Mouse (Mus musculus): Measurements from ENCODE around the gene Frmd4a. TPM values are rescaled to one million over a fixed set of nuclear protein-coding genes. Genes with fewer than 3 reads are reported as not detected.

Gene Frmd4a
- polyA plus RNA-seq, 1 experiment from 2014 or later: 17.7 TPM

DNA sequence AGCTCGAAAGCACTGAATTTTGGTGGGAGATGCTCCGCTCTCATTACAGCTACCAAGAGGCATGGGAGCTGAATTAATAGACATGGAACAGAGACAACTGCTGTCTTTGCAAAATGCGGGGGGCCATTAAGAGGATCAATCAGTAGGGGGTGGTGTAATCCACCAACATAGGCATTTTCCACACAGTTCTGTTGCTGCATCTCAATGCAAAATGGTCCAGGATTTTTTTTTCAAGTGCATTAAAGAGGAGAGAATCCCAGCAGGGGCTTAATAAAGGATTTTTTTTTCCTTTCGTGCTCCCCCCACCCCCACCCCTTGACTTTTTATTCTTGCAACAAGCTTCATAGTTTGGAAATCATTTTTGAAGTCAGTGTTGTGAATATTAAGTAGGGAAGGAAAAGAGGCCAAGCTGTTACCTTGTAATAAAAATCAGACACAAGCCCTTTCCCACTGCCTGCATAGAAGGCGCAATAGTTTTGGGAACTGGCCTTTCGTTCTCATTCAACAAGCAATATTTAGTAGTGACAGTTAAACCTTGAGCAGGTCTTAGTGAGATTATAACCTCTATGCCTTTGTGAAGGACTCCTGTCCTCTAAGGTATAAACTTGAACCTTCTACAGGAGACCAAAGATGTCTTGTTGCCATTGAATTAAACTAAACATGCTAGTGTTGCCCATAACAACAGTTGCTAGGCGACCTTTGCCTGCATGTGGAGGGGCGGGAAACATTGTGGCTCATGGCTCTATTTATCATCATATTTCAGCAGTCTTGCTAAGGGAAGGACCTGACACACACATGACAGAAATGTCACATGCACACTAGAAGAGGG lies 81.6 kb downstream of the Frmd4a start:
- Histone ChIP-seq H3K27ac (replicated peaks in 1 of 2; ENCODE audit: control insufficient read depth in 1 of 2, insufficient read depth in 1 of 2, low read depth in 2 of 2, low read length in 2 of 2) (no peak overlapping the region), H3K4me2 (ENCODE audit: low read length) (no peak overlapping the region), H3K4me1 (ENCODE audit: control insufficient read depth in 2 of 2, insufficient read depth in 2 of 2, low read length in 2 of 2) (no peaks in the 10 kb centered on the region), H3K9me3 (ENCODE audit: control insufficient read depth, low read length) (no peaks in the 10 kb centered on the region), H3K4me3 (ENCODE audit: control insufficient read depth in 1 of 2, insufficient read depth in 1 of 2, low read depth in 1 of 2, low read length in 2 of 2) (no peak overlapping the region), H3K27me3 (ENCODE audit: control insufficient read depth, insufficient read depth, low read length) (no peaks in the 10 kb centered on the region), H3K36me3 (ENCODE audit: control insufficient read depth, insufficient read depth, low read length) (no peaks in the 10 kb centered on the region), H3K9ac (ENCODE audit: low read length) (no peak overlapping the region)
- 71% methylated on average over 8 of the region's 8 CpGs for WGBS
- no peak for ATAC-seq (ENCODE audit: insufficient number of reproducible peaks, insufficient read depth, low FRiP score, low read depth)

DNA sequence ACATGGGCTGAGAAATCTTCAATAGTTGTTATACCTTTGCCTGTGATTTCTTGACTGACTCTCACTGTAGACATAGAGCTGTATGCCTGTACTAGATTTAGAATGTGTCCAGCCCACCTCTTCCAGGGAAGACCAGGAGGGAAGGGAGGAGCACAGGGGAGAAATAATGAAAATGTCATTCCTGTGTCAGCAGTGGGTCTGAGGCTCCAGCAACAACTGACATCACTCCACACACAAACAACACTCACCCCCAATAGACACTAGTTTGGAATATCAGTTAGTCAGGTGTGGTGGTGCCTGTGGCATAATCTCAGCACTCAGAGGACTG lies 82.2 kb downstream of the Frmd4a start:
- Histone ChIP-seq H3K4me3 (ENCODE audit: control insufficient read depth in 1 of 2, insufficient read depth in 1 of 2, low read depth in 1 of 2, low read length in 2 of 2) (no peak overlapping the region), H3K27ac (replicated peaks in 1 of 2; ENCODE audit: control insufficient read depth in 1 of 2, insufficient read depth in 1 of 2, low read depth in 2 of 2, low read length in 2 of 2) (no peak overlapping the region), H3K4me1 (ENCODE audit: control insufficient read depth in 2 of 2, insufficient read depth in 2 of 2, low read length in 2 of 2) (no peaks in the 10 kb centered on the region), H3K9me3 (ENCODE audit: control insufficient read depth, low read length) (no peaks in the 10 kb centered on the region), H3K36me3 (ENCODE audit: control insufficient read depth, insufficient read depth, low read length) (no peaks in the 10 kb centered on the region), H3K9ac (ENCODE audit: low read length) (no peak overlapping the region), H3K4me2 (ENCODE audit: low read length) (no peak overlapping the region), H3K27me3 (ENCODE audit: control insufficient read depth, insufficient read depth, low read length) (no peaks in the 10 kb centered on the region)
- no peak for ATAC-seq (ENCODE audit: insufficient number of reproducible peaks, insufficient read depth, low FRiP score, low read depth)

- ATAC-seq (ENCODE audit: insufficient number of reproducible peaks, insufficient read depth, low FRiP score, low read depth): no peak
- Histone ChIP-seq H3K27ac (replicated peaks in 1 of 2; ENCODE audit: control insufficient read depth in 1 of 2, insufficient read depth in 1 of 2, low read depth in 2 of 2, low read length in 2 of 2) (no peak overlapping the region), H3K4me1 (ENCODE audit: control insufficient read depth in 2 of 2, insufficient read depth in 2 of 2, low read length in 2 of 2) (no peaks in the 10 kb centered on the region), H3K27me3 (ENCODE audit: control insufficient read depth, insufficient read depth, low read length) (no peaks in the 10 kb centered on the region), H3K4me2 (ENCODE audit: low read length) (no peak overlapping the region), H3K9me3 (ENCODE audit: control insufficient read depth, low read length) (no peaks in the 10 kb centered on the region), H3K4me3 (ENCODE audit: control insufficient read depth in 1 of 2, insufficient read depth in 1 of 2, low read depth in 1 of 2, low read length in 2 of 2) (no peak overlapping the region), H3K9ac (ENCODE audit: low read length) (no peak overlapping the region), H3K36me3 (ENCODE audit: control insufficient read depth, insufficient read depth, low read length) (no peaks in the 10 kb centered on the region)
- 54% methylated on average over 2 of the region's 2 CpGs for WGBS
These were observed 83.9 kb downstream of the Frmd4a start for GRCm38 (mm10) chr2:4101370-4101769.

- Histone ChIP-seq H3K27me3 (ENCODE audit: control insufficient read depth, insufficient read depth, low read length) (no peaks in the 10 kb centered on the region), H3K9ac (ENCODE audit: low read length) (no peak overlapping the region), H3K9me3 (ENCODE audit: control insufficient read depth, low read length) (no peaks in the 10 kb centered on the region), H3K4me1 (ENCODE audit: control insufficient read depth in 2 of 2, insufficient read depth in 2 of 2, low read length in 2 of 2) (no peaks in the 10 kb centered on the region), H3K27ac (replicated peaks in 1 of 2; ENCODE audit: control insufficient read depth in 1 of 2, insufficient read depth in 1 of 2, low read depth in 2 of 2, low read length in 2 of 2) (no peak overlapping the region), H3K4me2 (ENCODE audit: low read length) (no peak overlapping the region), H3K4me3 (ENCODE audit: control insufficient read depth in 1 of 2, insufficient read depth in 1 of 2, low read depth in 1 of 2, low read length in 2 of 2) (no peak overlapping the region), H3K36me3 (ENCODE audit: control insufficient read depth, insufficient read depth, low read length) (no peaks in the 10 kb centered on the region)
- WGBS: 80% methylated on average over 7 of the region's 7 CpGs
- no peak for ATAC-seq (ENCODE audit: insufficient number of reproducible peaks, insufficient read depth, low FRiP score, low read depth)
These were observed 95.9 kb downstream of the Frmd4a start for GRCm38 (mm10) chr2:4113303-4113920.

- Histone ChIP-seq H3K36me3 (ENCODE audit: control insufficient read depth, insufficient read depth, low read length) (no peaks in the 10 kb centered on the region), H3K4me3 (ENCODE audit: control insufficient read depth in 1 of 2, insufficient read depth in 1 of 2, low read depth in 1 of 2, low read length in 2 of 2) (no peak overlapping the region), H3K9ac (ENCODE audit: low read length) (no peak overlapping the region), H3K9me3 (ENCODE audit: control insufficient read depth, low read length) (no peaks in the 10 kb centered on the region), H3K27ac (replicated peaks in 1 of 2; ENCODE audit: control insufficient read depth in 1 of 2, insufficient read depth in 1 of 2, low read depth in 2 of 2, low read length in 2 of 2) (no peak overlapping the region), H3K4me1 (ENCODE audit: control insufficient read depth in 2 of 2, insufficient read depth in 2 of 2, low read length in 2 of 2) (no peaks in the 10 kb centered on the region), H3K4me2 (ENCODE audit: low read length) (no peak overlapping the region), H3K27me3 (ENCODE audit: control insufficient read depth, insufficient read depth, low read length) (no peaks in the 10 kb centered on the region)
- no peak for ATAC-seq (ENCODE audit: insufficient number of reproducible peaks, insufficient read depth, low FRiP score, low read depth)
- 58% methylated on average over 9 of the region's 9 CpGs for WGBS
These were observed 102.4 kb downstream of the Frmd4a start for GRCm38 (mm10) chr2:4119678-4120458.

- WGBS: 88% methylated on average over 4 of the region's 4 CpGs
- no peak overlapping the region for H3K27ac ChIP-seq (replicated peaks in 1 of 2; ENCODE audit: control insufficient read depth in 1 of 2, insufficient read depth in 1 of 2, low read depth in 2 of 2, low read length in 2 of 2)
- ATAC-seq (ENCODE audit: insufficient number of reproducible peaks, insufficient read depth, low FRiP score, low read depth): no peak
- H3K4me3 ChIP-seq (ENCODE audit: control insufficient read depth in 1 of 2, insufficient read depth in 1 of 2, low read depth in 1 of 2, low read length in 2 of 2): no peak overlapping the region
- H3K9ac ChIP-seq (ENCODE audit: low read length): no peak overlapping the region
- no peaks in the 10 kb centered on the region for H3K4me1 ChIP-seq (ENCODE audit: control insufficient read depth in 2 of 2, insufficient read depth in 2 of 2, low read length in 2 of 2)
- no peaks in the 10 kb centered on the region for H3K9me3 ChIP-seq (ENCODE audit: control insufficient read depth, low read length)
- no peaks in the 10 kb centered on the region for H3K36me3 ChIP-seq (ENCODE audit: control insufficient read depth, insufficient read depth, low read length)
- H3K4me2 ChIP-seq (ENCODE audit: low read length): no peak overlapping the region
- no peaks in the 10 kb centered on the region for H3K27me3 ChIP-seq (ENCODE audit: control insufficient read depth, insufficient read depth, low read length)
These were observed 113.7 kb downstream of the Frmd4a start for GRCm38 (mm10) chr2:4131216-4131615.

- no peak overlapping the region for H3K9ac ChIP-seq (ENCODE audit: low read length)
- WGBS: 75% methylated on average over 3 of the region's 3 CpGs
- H3K4me3 ChIP-seq (ENCODE audit: control insufficient read depth in 1 of 2, insufficient read depth in 1 of 2, low read depth in 1 of 2, low read length in 2 of 2): no peak overlapping the region
- H3K4me2 ChIP-seq (ENCODE audit: low read length): no peak overlapping the region
- ATAC-seq (ENCODE audit: insufficient number of reproducible peaks, insufficient read depth, low FRiP score, low read depth): no peak
- no peaks in the 10 kb centered on the region for H3K9me3 ChIP-seq (ENCODE audit: control insufficient read depth, low read length)
- H3K4me1 ChIP-seq (ENCODE audit: control insufficient read depth in 2 of 2, insufficient read depth in 2 of 2, low read length in 2 of 2): no peaks in the 10 kb centered on the region
- no peaks in the 10 kb centered on the region for H3K36me3 ChIP-seq (ENCODE audit: control insufficient read depth, insufficient read depth, low read length)
- no peak overlapping the region for H3K27ac ChIP-seq (replicated peaks in 1 of 2; ENCODE audit: control insufficient read depth in 1 of 2, insufficient read depth in 1 of 2, low read depth in 2 of 2, low read length in 2 of 2)
- H3K27me3 ChIP-seq (ENCODE audit: control insufficient read depth, insufficient read depth, low read length): no peaks in the 10 kb centered on the region
These were observed 120.0 kb downstream of the Frmd4a start for GRCm38 (mm10) chr2:4137493-4137892.
